Mouse (Mus musculus): ENCODE measurements around the gene Phf11d. TPM values are rescaled to one million over a fixed set of nuclear protein-coding genes. Genes with fewer than 3 reads are reported as not detected.
"Not testable (repeated sequence)": the region's sequence is repeated elsewhere in the genome, so short reads cannot be mapped to it uniquely, and the experiment has no call there.

Phf11d gene
- polyA plus RNA-seq, 1 experiment from 2014 or later: 0.29 TPM

DNA sequence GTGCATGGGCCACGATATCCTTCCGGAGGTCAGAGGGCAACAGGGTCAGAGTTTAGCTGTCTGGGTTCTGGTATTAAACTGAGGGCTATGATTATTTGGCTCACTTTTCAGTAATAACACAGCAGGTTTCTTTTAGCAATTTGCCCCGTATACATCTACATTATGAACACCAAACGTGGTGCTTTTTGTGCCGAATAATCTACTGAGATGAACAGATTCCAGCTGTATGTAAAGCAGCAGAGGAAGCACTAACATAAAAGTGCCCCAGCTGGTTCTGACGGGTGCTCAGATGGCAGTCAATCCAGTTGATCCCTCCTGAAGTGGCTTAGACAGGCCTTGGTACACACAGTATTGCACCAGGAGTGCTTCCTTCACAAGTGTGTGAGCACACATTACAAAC, 45.3 kb downstream of the Phf11d start:
- not testable (repeated sequence) for H3K27ac ChIP-seq; H3K4me2 ChIP-seq (replicated peaks); H3K36me3 ChIP-seq; H3K4me1 ChIP-seq; H3K4me3 ChIP-seq; H3K9me3 ChIP-seq; H3K27me3 ChIP-seq; H3K9ac ChIP-seq; ATAC-seq (ENCODE audit: insufficient number of reproducible peaks, insufficient read depth, low FRiP score, low TSS enrichment)
- WGBS: 66% methylated on average over 6 of the region's 6 CpGs

DNA sequence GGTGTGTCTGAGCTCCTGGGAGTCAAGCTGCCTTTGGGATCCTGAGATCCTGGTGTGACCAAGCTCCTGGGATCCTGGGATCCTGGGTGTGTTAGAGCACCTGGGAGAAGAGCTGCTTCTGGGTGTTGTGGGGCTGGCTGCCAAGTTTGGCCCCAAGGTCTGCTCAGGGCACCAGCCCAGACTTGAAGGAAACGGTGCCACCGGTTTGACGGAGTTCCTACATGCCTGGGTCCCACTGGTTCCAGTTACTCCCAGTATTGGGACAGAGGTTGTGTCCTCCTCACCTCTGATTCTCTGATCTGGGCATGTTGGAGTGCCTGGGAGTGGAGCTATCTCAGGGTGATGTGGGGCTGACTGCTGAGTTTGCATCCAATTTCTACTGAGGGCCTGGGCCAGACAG, 46.2 kb downstream of the Phf11d start:
- H3K9ac ChIP-seq; H3K4me1 ChIP-seq; H3K4me3 ChIP-seq; ATAC-seq (ENCODE audit: insufficient number of reproducible peaks, insufficient read depth, low FRiP score, low TSS enrichment); H3K27ac ChIP-seq; H3K9me3 ChIP-seq; H3K4me2 ChIP-seq (replicated peaks); H3K36me3 ChIP-seq; H3K27me3 ChIP-seq: not testable (repeated sequence)
- 96% methylated on average over 3 of the region's 3 CpGs for WGBS

Other genes starting within 250 kb of the Phf11d start
- not detected in 2 replicates for gene 1700129C05Rik, start 222.6 kb downstream of the Phf11d start, polyA plus RNA-seq (2016; fragmentation: Nextera tagmentation; extraction: Ambion mirVana)
- not detected in 2 replicates for gene Gm5142, start 186.7 kb downstream of the Phf11d start, polyA plus RNA-seq (2016; fragmentation: Nextera tagmentation; extraction: Ambion mirVana)
- 116 and 120 TPM in 2 replicates for gene Rcbtb1, start 164.3 kb downstream of the Phf11d start, polyA plus RNA-seq (2016; fragmentation: Nextera tagmentation; extraction: Ambion mirVana)
- not detected in 2 replicates for gene Gm6904, start 105.3 kb downstream of the Phf11d start, polyA plus RNA-seq (2016; fragmentation: Nextera tagmentation; extraction: Ambion mirVana)
- 0.32 TPM in 1 of 2 replicates, not detected in the other for gene Phf11a, start 67.9 kb downstream of the Phf11d start, polyA plus RNA-seq (2016; fragmentation: Nextera tagmentation; extraction: Ambion mirVana)
- gene Phf11b, start 24.1 kb downstream of the Phf11d start, polyA plus RNA-seq (2016; fragmentation: Nextera tagmentation; extraction: Ambion mirVana): 0.59 TPM in 1 of 2 replicates, not detected in the other
- gene Phf11c, start 29.9 kb upstream of the Phf11d start, polyA plus RNA-seq (2016; fragmentation: Nextera tagmentation; extraction: Ambion mirVana): 0.57 and 0.75 TPM in 2 replicates
- 12.5 and 12.7 TPM in 2 replicates for gene Setdb2, start 75.4 kb upstream of the Phf11d start, polyA plus RNA-seq (2016; fragmentation: Nextera tagmentation; extraction: Ambion mirVana)
- 40.1 and 40.7 TPM in 2 replicates for gene Cab39l, start 75.5 kb upstream of the Phf11d start, polyA plus RNA-seq (2016; fragmentation: Nextera tagmentation; extraction: Ambion mirVana)
- 34.1 and 36.0 TPM in 2 replicates for gene Cdadc1, start 232.5 kb upstream of the Phf11d start, polyA plus RNA-seq (2016; fragmentation: Nextera tagmentation; extraction: Ambion mirVana)